Mouse (Mus musculus): ENCODE measurements around the gene Tap2. TPM values are rescaled to one million over a fixed set of nuclear protein-coding genes. Genes with fewer than 3 reads are reported as not detected.

Gene Tap2
- total and polyA plus RNA-seq, 3 experiments: 54.8 to 121 (median 110) TPM

- Histone ChIP-seq H3K4me1 (ENCODE audit: control insufficient read depth in 1 of 2, insufficient read depth in 2 of 2) (peaks cover 26 to 61% of the 10 kb centered on the region in 2 experiments), H3K27me3 (replicated peaks) (no peaks in the 10 kb centered on the region), H3K4me2 (ENCODE audit: insufficient read depth, low read depth, poor library complexity, severe bottlenecking) (peak overlapping the region; percentile 89), H3K9ac (ENCODE audit: insufficient read depth, low read depth) (peak overlapping the region; percentile 100), H3K79me2 (replicated peaks; ENCODE audit: control insufficient read depth, extremely low read depth, insufficient read depth, poor library complexity, severe bottlenecking) (peaks cover 56% of the 10 kb centered on the region), H3K9me3 (replicated peaks; ENCODE audit: low read length) (no peaks in the 10 kb centered on the region), H3K36me3 (replicated peaks in 1 of 2; ENCODE audit: control insufficient read depth in 1 of 2, insufficient read depth in 1 of 2, low read length in 1 of 2) (peaks cover 53 to 71% of the 10 kb centered on the region in 2 experiments), H3K4me3 (replicated peaks in 1 of 3; ENCODE audit: low read depth in 2 of 3, low read length in 2 of 3, poor library complexity in 1 of 3) (peak overlapping the region; percentile 85 to 99 (median 93)), H3K27ac (ENCODE audit: insufficient read depth, low read depth) (peak overlapping the region; percentile 93)
- dilution Hi-C loops (cut with MboI; ENCODE audit: extremely low pct_ligation_motif_present, extremely low pct_unique_long_range_greater_than_20kb, low sequenced_read_pairs) (no loop called here), in situ Hi-C loops (cut with MboI; ENCODE audit: low pct_ligation_motif_present, low pct_unique_long_range_greater_than_20kb, low sequenced_read_pairs) (no loop called here)
- DNase-seq (ENCODE audit: extremely low read depth): peak; percentile 91
- TF ChIP-seq JUN (IDR thresholded peaks at IDR 0.05; ENCODE audit: insufficient read depth, low read depth, low read length): no peak
- TF ChIP-seq ZNF384 (IDR thresholded peaks at IDR 0.05; ENCODE audit: low read depth, low read length): no peak
- TF ChIP-seq IRF4 (IDR thresholded peaks at IDR 0.05; ENCODE audit: low read depth, low read length): peak; percentile 97
- TF ChIP-seq SIN3A (IDR thresholded peaks at IDR 0.05; ENCODE audit: low read length): peak; percentile 38
- peak; percentile 74 for TF ChIP-seq MEF2A (IDR thresholded peaks at IDR 0.05; ENCODE audit: borderline replicate concordance, low read depth, low read length)
- TF ChIP-seq ELF1 (IDR thresholded peaks at IDR 0.05; ENCODE audit: low read depth, low read length): peak; percentile 79
- no peak; the same call in 1 of the 2 replicates for TF ChIP-seq POLR2AphosphoS2 (IDR thresholded peaks at IDR 0.05; ENCODE audit: low read depth, low read length)
- no peak for TF ChIP-seq JUND (conservative IDR thresholded peaks at IDR 0.05; ENCODE audit: low read depth, low read length)
- TF ChIP-seq MXI1 (IDR thresholded peaks at IDR 0.05; ENCODE audit: low read depth, low read length): 0 out of 2 replicates have a peak, but pooled peaks have one; percentile 65
- no peak; the same call in 1 of the 2 replicates for TF ChIP-seq MYC (IDR thresholded peaks at IDR 0.05; ENCODE audit: low read depth, low read length)
- TF ChIP-seq USF2 (conservative IDR thresholded peaks at IDR 0.05; ENCODE audit: low read depth, low read length): no peak
- peak; percentile 92 for TF ChIP-seq MAZ (IDR thresholded peaks at IDR 0.05; ENCODE audit: low read depth, low read length)
- TF ChIP-seq ETS1 (conservative IDR thresholded peaks at IDR 0.05; ENCODE audit: low read depth, low read length): peak; percentile 79
- no peak for TF ChIP-seq USF1 (IDR thresholded peaks at IDR 0.05; ENCODE audit: low read depth, low read length)
- TF ChIP-seq MAFK (IDR thresholded peaks at IDR 0.05; ENCODE audit: insufficient replicate concordance, low read length): peak; percentile 40; the same call in 1 of the 2 replicates
- no peak for TF ChIP-seq ZC3H11A (IDR thresholded peaks at IDR 0.05; ENCODE audit: low read depth, low read length)
- peak; percentile 80; the same call in 1 of the 2 replicates for TF ChIP-seq RCOR1 (conservative IDR thresholded peaks at IDR 0.05; ENCODE audit: low read depth, low read length)
- peak; percentile 86 for TF ChIP-seq CHD2 (IDR thresholded peaks at IDR 0.05; ENCODE audit: low read length)
- peak; percentile 46 for TF ChIP-seq ZMIZ1 (IDR thresholded peaks at IDR 0.05; ENCODE audit: low read depth, low read length)
- no peak for TF ChIP-seq RAD21 (IDR thresholded peaks at IDR 0.05; ENCODE audit: low read depth, low read length)
- TF ChIP-seq TCF12 (IDR thresholded peaks at IDR 0.05; ENCODE audit: low read depth, low read length): peak; percentile 85
- TF ChIP-seq GABPA (IDR thresholded peaks at IDR 0.05; ENCODE audit: insufficient replicate concordance, low read depth, low read length): no peak
- no peak for TF ChIP-seq NRF1 (IDR thresholded peaks at IDR 0.05; ENCODE audit: low read depth, low read length)
- TF ChIP-seq TBP (conservative IDR thresholded peaks at IDR 0.05; ENCODE audit: low read depth, low read length): 0 out of 2 replicates have a peak, but pooled peaks have one; percentile 49
- TF ChIP-seq ZKSCAN1 (IDR thresholded peaks at IDR 0.05; ENCODE audit: borderline replicate concordance, low read depth, low read length): no peak
- TF ChIP-seq CHD1 (IDR thresholded peaks at IDR 0.05; ENCODE audit: low read depth, low read length): no peak
- TF ChIP-seq UBTF (IDR thresholded peaks at IDR 0.05; ENCODE audit: low read depth, low read length): no peak
- peak; percentile 16; the same call in 1 of the 2 replicates for TF ChIP-seq SMC3 (IDR thresholded peaks at IDR 0.05; ENCODE audit: low read depth, low read length)
- no peak for TF ChIP-seq PAX5 (IDR thresholded peaks at IDR 0.05; ENCODE audit: low read length)
- TF ChIP-seq BHLHE40 (IDR thresholded peaks at IDR 0.05; ENCODE audit: low read depth, low read length): peak; percentile 59
- TF ChIP-seq NELFE (IDR thresholded peaks at IDR 0.05; ENCODE audit: low read depth, low read length): peak; percentile 67
- TF ChIP-seq CTCF (conservative IDR thresholded peaks at IDR 0.05 in 1 of 2, IDR thresholded peaks at IDR 0.05 in 1 of 2; ENCODE audit: low read depth in 2 of 2, low read length in 2 of 2): no peak
- peak; percentile 82 for TF ChIP-seq EP300 (IDR thresholded peaks at IDR 0.05; ENCODE audit: low read length)
- TF ChIP-seq KAT2A (IDR thresholded peaks at IDR 0.05; ENCODE audit: insufficient replicate concordance, low read length): 0 out of 2 replicates have a peak, but pooled peaks have one; percentile 51
- no peak for TF ChIP-seq E2F4 (IDR thresholded peaks at IDR 0.05; ENCODE audit: insufficient replicate concordance, low read depth, low read length)
- TF ChIP-seq POLR2A (IDR thresholded peaks at IDR 0.05; ENCODE audit: low read depth, low read length): peak; percentile 80
- TF ChIP-seq HCFC1 (IDR thresholded peaks at IDR 0.05; ENCODE audit: low read depth, low read length): peak; percentile 50
- 0 out of 2 replicates have a peak, but pooled peaks have one; percentile 20 for TF ChIP-seq MAX (IDR thresholded peaks at IDR 0.05; ENCODE audit: low read length)
Observed at GRCm38 (mm10) chr17:34197904-34198520, 5.3 kb upstream of the Tap2 start.

Data from CH12.LX (cell line).